Mouse (Mus musculus) ES-Bruce4 (cell line): Measurements from ENCODE around the gene Cebpa.

Experiments used
- CTCF ChIP-seq: IDR thresholded peaks from one replicate; pipeline ENCODE4 v1.8.1; 2011; ENCODE audit warnings: low read depth, low read length
- EP300 ChIP-seq: IDR thresholded peaks from 2 replicates; pipeline ENCODE4 v1.6.1; 2011; ENCODE audit warnings: low read depth, low read length; ENCODE audit not compliant: insufficient read depth

- TF ChIP-seq EP300, result no peak
- no peak for TF ChIP-seq CTCF
Observed at GRCm38 (mm10) chr7:35134621-35135020, 15.5 kb downstream of the Cebpa start.
